Mouse (Mus musculus) kidney, embryonic 15.5 days (tissue): ENCODE results near the gene Dntt. TPM values are rescaled to one million over a fixed set of nuclear protein-coding genes. Genes with fewer than 3 reads are reported as not detected.

Experiments
- polyA plus RNA-seq: library from polyadenylated mRNA; unstranded; fragments of >200 nt; fragmentation: Nextera tagmentation; extraction: Ambion mirVana; gene quantifications from 2 replicates; pipeline ENCODE4 v1.2.1, GENCODE M21; 2015

Dntt gene
- polyA plus RNA-seq, 1 experiment from 2014 or later, result 0.27 TPM

Other genes with a start within 250 kb of the Dntt start
- gene Ccnj, start 198.0 kb upstream of the Dntt start, polyA plus RNA-seq, result 15.5 and 16.3 TPM in 2 replicates
- gene Zfp518a, start 134.6 kb upstream of the Dntt start, polyA plus RNA-seq, result 11.6 and 12.4 TPM in 2 replicates
- gene Blnk, start 34.7 kb upstream of the Dntt start, polyA plus RNA-seq, result 12.6 and 15.6 TPM in 2 replicates
- gene Opalin, start 47.8 kb downstream of the Dntt start, polyA plus RNA-seq, result not detected in 2 replicates
- gene Tll2, start 177.6 kb downstream of the Dntt start, polyA plus RNA-seq, result 0.03 and 0.10 TPM in 2 replicates
- 137 and 149 TPM in 2 replicates for gene Tm9sf3, start 234.7 kb downstream of the Dntt start, polyA plus RNA-seq